Mouse (Mus musculus): ENCODE data around the gene Gm3233.
"Not testable (repeated sequence)": the region's sequence is repeated elsewhere in the genome, so short reads cannot be mapped to it uniquely, and the experiment has no call there.

DNA sequence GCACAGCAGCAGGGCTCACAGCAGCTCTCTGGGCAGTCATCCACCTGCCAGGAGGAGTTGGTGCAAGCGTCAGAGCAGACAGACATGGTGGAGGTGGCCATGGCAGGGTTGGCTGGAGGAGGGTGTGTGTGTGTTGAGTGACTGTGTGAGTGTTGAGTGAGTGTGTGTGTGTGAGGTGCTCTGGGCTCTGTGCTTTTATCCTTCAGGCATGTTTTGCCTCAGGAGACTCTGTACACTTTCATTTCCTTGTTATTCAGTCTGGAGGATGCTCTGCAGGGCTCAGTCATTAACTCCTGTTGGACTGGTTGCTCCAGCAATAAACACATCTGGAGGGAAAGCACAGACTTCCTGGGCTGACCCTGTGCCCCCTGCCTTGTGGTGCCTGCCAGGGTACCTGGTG, 8.2 kb downstream of the Gm3233 start, which contains the start of gene Gm9736:
- not testable (repeated sequence) for TF ChIP-seq HCFC1 (IDR thresholded peaks at IDR 0.05; ENCODE audit: borderline replicate concordance, insufficient read depth, low read length); ZNF384 (IDR thresholded peaks at IDR 0.05; ENCODE audit: low read depth, low read length); ZC3H11A (IDR thresholded peaks at IDR 0.05; ENCODE audit: borderline replicate concordance, low read depth, low read length); CHD2 (IDR thresholded peaks at IDR 0.05; ENCODE audit: low read depth, low read length); MAFK (IDR thresholded peaks at IDR 0.05; ENCODE audit: insufficient read depth, low read depth, low read length)

All from ES-E14 (cell line).